Mouse (Mus musculus): ENCODE data around the gene Olfr1377. TPM values are rescaled to one million over a fixed set of nuclear protein-coding genes. Genes with fewer than 3 reads are reported as not detected.
"Not testable (repeated sequence)": the region's sequence is repeated elsewhere in the genome, so short reads cannot be mapped to it uniquely, and the experiment has no call there.

Olfr1377 gene
- polyA plus RNA-seq, 1 experiment from 2014 or later, result not detected

DNA sequence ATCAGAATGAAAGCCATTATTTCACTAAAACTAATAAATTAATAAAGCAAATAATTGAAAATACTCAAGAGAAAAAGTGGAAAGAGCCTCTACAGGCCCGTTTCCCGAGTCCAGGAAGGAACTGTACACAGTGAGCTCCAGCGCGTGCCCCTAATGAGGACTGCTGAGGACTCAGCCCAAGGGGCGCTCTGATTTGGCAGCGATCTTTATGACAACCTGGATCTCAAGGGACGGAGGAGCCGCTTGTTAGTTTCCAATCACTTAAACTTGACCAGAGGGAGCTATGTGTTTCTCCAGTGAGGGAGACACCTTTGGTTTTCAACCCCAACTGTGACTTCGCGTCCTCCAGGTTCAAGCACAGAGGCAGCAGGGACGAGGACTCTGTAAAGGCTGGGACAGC is 15.5 kb upstream of the Olfr1377 start, which contains the start of gene Olfr1378:
Gene Olfr1378, plus strand, starts transcription at position 301 of the 400 bp plus-strand sequence.
- ATAC-seq (ENCODE audit: low read depth), result no peak
- WGBS, result 87% methylated on average over 11 of the region's 11 CpGs
- H3K4me2 ChIP-seq (ENCODE audit: low read depth, low read length), result no peak within 1 kb of the TSS
- no peak within 1 kb of the TSS for H3K4me3 ChIP-seq (ENCODE audit: low read depth, low read length)
- no peaks in the 10 kb centered on the region for H3K9me3 ChIP-seq (ENCODE audit: control insufficient read depth, low read length)
- H3K27me3 ChIP-seq (ENCODE audit: control insufficient read depth, insufficient read depth, low read length), result no peaks in the 10 kb centered on the region
- H3K27ac ChIP-seq (ENCODE audit: low read depth, low read length), result no peak within 1 kb of the TSS
- no peak within 1 kb of the TSS for H3K9ac ChIP-seq (replicated peaks; ENCODE audit: low read depth, low read length)
- H3K4me1 ChIP-seq (ENCODE audit: control insufficient read depth, insufficient read depth, low read length), result no peaks in the 10 kb centered on the region
- no peaks in the 10 kb centered on the region for H3K36me3 ChIP-seq (ENCODE audit: control insufficient read depth, insufficient read depth, low read length)

DNA sequence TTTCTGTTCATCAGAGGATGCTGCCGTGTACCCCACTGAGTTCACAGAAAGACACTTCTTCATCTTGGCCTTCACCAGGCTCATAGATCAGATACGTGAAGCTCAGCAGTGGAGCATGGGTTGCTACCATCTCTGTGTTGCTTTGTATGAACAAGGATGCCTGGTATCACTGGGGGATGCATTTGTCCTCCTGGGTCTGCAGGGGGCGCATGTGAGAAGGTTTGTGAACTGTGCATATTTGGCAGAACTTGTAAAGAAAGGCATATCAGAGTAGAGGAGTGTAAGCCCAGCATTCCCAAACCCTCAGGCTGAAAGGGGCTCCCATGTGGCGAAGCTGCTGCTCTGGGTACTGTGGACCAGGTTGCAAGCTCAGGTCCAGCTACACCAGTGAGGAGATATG is 4.6 kb upstream of the Olfr1377 start:
- no peak overlapping the region for H3K4me2 ChIP-seq (ENCODE audit: low read depth, low read length)
- H3K4me1 ChIP-seq (ENCODE audit: control insufficient read depth, insufficient read depth, low read length), result no peaks in the 10 kb centered on the region
- no peak overlapping the region for H3K4me3 ChIP-seq (ENCODE audit: low read depth, low read length)
- no peaks in the 10 kb centered on the region for H3K36me3 ChIP-seq (ENCODE audit: control insufficient read depth, insufficient read depth, low read length)
- no peak overlapping the region for H3K27ac ChIP-seq (ENCODE audit: low read depth, low read length)
- no peak for ATAC-seq (ENCODE audit: low read depth)
- no peaks in the 10 kb centered on the region for H3K27me3 ChIP-seq (ENCODE audit: control insufficient read depth, insufficient read depth, low read length)
- H3K9ac ChIP-seq (replicated peaks; ENCODE audit: low read depth, low read length), result no peak overlapping the region
- 70% methylated on average over 4 of the region's 4 CpGs for WGBS
- H3K9me3 ChIP-seq (ENCODE audit: control insufficient read depth, low read length), result no peaks in the 10 kb centered on the region

DNA sequence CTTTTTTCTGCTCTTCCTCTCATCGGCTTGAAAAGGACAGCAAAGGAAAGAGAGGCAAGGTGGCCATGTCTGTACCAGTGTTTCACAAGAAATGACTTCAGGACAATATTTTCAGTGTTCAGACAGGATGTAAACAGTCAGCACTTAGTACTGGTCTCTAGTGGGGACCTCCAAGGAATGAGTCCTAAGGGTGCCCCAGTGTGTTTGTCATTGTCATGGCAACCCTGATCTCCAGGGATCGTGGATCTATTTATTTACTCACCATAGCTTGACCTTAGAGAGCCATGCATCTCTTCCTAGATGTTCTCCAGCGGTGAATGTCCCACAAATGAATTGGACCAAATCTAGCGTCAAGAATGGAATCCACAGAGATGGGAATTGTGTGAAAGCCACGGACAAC is 21.5 kb downstream of the Olfr1377 start, which contains the start of gene Olfr51:
Gene Olfr51, plus strand, starts transcription at position 301 of the 400 bp plus-strand sequence.
- Histone ChIP-seq H3K4me1 (ENCODE audit: control insufficient read depth, insufficient read depth, low read length) (no peaks in the 10 kb centered on the region), H3K9me3 (ENCODE audit: control insufficient read depth, low read length) (no peaks in the 10 kb centered on the region), H3K27ac (ENCODE audit: low read depth, low read length) (no peak within 1 kb of the TSS), H3K4me2 (ENCODE audit: low read depth, low read length) (no peak within 1 kb of the TSS), H3K4me3 (ENCODE audit: low read depth, low read length) (no peak within 1 kb of the TSS), H3K27me3 (ENCODE audit: control insufficient read depth, insufficient read depth, low read length) (no peaks in the 10 kb centered on the region), H3K9ac (replicated peaks; ENCODE audit: low read depth, low read length) (no peak within 1 kb of the TSS), H3K36me3 (ENCODE audit: control insufficient read depth, insufficient read depth, low read length) (no peaks in the 10 kb centered on the region)
- ATAC-seq (ENCODE audit: low read depth), result no peak
- WGBS, result 84% methylated on average over 5 of the region's 5 CpGs

DNA sequence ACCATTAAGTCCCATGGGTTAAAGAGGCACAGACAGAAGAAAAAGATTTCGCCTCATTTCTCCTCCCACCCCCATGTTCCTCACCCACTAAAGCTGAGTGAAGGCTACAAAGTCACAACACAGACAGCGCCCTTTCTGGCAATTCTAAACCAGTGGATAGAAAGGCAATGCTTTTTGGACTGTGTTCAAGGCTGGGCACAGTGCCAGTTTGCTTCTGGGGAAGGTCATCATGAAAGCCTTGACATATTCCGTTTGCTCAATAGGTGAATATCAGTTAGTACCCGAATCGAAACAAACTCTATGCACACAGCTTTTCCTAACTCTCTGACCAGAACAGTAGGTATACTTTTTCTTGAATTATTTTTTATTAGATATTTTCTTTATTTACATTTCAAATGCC is 30.1 kb downstream of the Olfr1377 start:
- H3K4me3 ChIP-seq (ENCODE audit: low read depth, low read length), result no peak overlapping the region
- 66% methylated on average over 5 of the region's 5 CpGs for WGBS
- no peaks in the 10 kb centered on the region for H3K36me3 ChIP-seq (ENCODE audit: control insufficient read depth, insufficient read depth, low read length)
- no peaks in the 10 kb centered on the region for H3K4me1 ChIP-seq (ENCODE audit: control insufficient read depth, insufficient read depth, low read length)
- H3K27ac ChIP-seq (ENCODE audit: low read depth, low read length), result no peak overlapping the region
- H3K27me3 ChIP-seq (ENCODE audit: control insufficient read depth, insufficient read depth, low read length), result no peaks in the 10 kb centered on the region
- no peak for ATAC-seq (ENCODE audit: low read depth)
- no peak overlapping the region for H3K4me2 ChIP-seq (ENCODE audit: low read depth, low read length)
- no peak overlapping the region for H3K9ac ChIP-seq (replicated peaks; ENCODE audit: low read depth, low read length)
- H3K9me3 ChIP-seq (ENCODE audit: control insufficient read depth, low read length), result no peaks in the 10 kb centered on the region

DNA sequence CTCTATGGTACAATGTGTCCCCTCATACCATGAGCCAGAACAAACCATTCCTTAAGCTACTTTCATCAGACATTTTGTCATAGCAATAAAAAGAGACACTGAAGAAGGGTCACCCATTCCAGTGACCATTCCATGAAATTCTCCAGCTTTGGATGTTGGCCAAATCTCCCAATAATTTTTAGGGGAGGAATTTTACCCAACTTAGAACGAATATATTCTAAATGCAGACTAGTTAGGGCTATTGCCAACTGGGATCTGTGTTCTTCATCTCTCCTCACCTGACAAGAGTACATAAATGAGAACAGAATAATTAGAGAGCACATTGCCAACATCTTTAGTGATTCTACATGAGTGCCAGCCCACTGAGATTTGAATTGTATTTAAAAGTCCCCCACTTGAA is 32.2 kb downstream of the Olfr1377 start, which contains the start of gene Olfr54:
Gene Olfr54, plus strand, starts transcription at position 301 of the 400 bp plus-strand sequence.
- 79% methylated on average over 1 of the region's 1 CpGs for WGBS
- H3K9ac ChIP-seq (replicated peaks; ENCODE audit: low read depth, low read length), result no peak within 1 kb of the TSS
- ATAC-seq (ENCODE audit: low read depth), result no peak
- no peak within 1 kb of the TSS for H3K4me2 ChIP-seq (ENCODE audit: low read depth, low read length)
- H3K9me3 ChIP-seq (ENCODE audit: control insufficient read depth, low read length), result no peaks in the 10 kb centered on the region
- H3K4me1 ChIP-seq (ENCODE audit: control insufficient read depth, insufficient read depth, low read length), result no peaks in the 10 kb centered on the region
- no peak within 1 kb of the TSS for H3K4me3 ChIP-seq (ENCODE audit: low read depth, low read length)
- no peaks in the 10 kb centered on the region for H3K27me3 ChIP-seq (ENCODE audit: control insufficient read depth, insufficient read depth, low read length)
- no peaks in the 10 kb centered on the region for H3K36me3 ChIP-seq (ENCODE audit: control insufficient read depth, insufficient read depth, low read length)
- no peak within 1 kb of the TSS for H3K27ac ChIP-seq (ENCODE audit: low read depth, low read length)

DNA sequence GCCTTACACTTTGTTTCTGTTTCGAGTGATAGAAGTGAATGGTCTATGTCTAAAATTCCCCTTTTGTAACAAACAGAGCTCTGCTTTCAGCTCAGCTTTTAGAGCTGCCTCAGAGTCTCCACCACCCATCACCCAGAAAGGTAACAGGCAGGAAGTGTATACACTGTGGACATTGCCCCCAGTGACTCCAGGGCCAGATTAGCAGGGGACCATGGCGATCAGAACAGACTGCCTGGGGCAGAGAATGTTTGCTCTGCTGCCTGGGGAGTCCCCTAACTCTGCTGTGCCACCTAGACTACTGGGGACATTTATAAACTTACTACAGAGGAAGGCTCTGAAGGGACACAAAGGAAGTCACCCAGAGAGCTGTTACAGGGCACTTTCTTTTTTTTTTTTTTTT is 34.6 kb downstream of the Olfr1377 start:
- Histone ChIP-seq H3K27ac (ENCODE audit: low read depth, low read length) (no peak overlapping the region), H3K27me3 (ENCODE audit: control insufficient read depth, insufficient read depth, low read length) (no peaks in the 10 kb centered on the region), H3K4me1 (ENCODE audit: control insufficient read depth, insufficient read depth, low read length) (no peaks in the 10 kb centered on the region), H3K4me3 (ENCODE audit: low read depth, low read length) (no peak overlapping the region), H3K9me3 (ENCODE audit: control insufficient read depth, low read length) (no peaks in the 10 kb centered on the region), H3K36me3 (ENCODE audit: control insufficient read depth, insufficient read depth, low read length) (no peaks in the 10 kb centered on the region), H3K9ac (replicated peaks; ENCODE audit: low read depth, low read length) (no peak overlapping the region), H3K4me2 (ENCODE audit: low read depth, low read length) (no peak overlapping the region)
- ATAC-seq (ENCODE audit: low read depth), result no peak
- WGBS, result 50% methylated on average over 2 of the region's 2 CpGs

DNA sequence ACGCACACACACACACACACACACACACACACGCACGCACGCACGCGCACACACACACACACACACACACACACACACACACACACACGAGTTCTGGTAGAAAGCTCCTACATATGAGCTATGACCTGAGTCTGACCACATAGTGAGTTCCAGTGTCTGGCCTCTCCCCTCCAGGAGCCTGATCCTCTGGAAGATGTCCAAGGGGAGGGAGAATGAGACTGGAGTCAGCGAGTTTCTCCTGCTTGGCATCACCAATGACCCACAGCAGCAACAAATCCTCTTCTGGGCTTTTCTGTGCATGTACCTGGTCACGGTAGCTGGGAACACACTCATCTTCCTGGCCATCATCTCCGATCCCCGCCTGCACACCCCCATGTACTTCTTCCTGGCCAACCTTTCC is 45.0 kb downstream of the Olfr1377 start:
- not testable (repeated sequence) for H3K27ac ChIP-seq (ENCODE audit: low read depth, low read length)

DNA sequence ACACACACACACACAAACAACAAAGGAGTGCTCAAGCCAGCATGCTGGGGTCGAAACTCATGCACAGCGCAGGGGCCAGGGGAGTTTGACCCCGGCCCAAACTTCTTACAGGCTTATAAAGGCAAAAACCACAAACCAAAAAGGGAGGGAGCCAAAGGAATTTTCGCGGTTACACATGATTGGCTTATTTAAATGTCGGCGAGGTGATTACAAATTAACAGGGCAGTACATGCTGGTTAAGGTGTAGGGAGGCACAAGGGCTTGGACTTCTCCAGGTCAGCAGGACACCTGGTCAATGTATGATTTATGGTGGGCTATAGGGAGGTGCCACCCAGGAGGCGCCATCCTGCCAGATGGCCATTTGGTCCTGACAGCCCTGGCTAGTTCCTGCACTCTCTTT is 47.6 kb downstream of the Olfr1377 start:
- H3K9me3 ChIP-seq (ENCODE audit: control insufficient read depth, low read length); H3K4me2 ChIP-seq (ENCODE audit: low read depth, low read length); H3K27ac ChIP-seq (ENCODE audit: low read depth, low read length); ATAC-seq (ENCODE audit: low read depth); H3K36me3 ChIP-seq (ENCODE audit: control insufficient read depth, insufficient read depth, low read length); H3K4me1 ChIP-seq (ENCODE audit: control insufficient read depth, insufficient read depth, low read length); H3K27me3 ChIP-seq (ENCODE audit: control insufficient read depth, insufficient read depth, low read length); H3K9ac ChIP-seq (replicated peaks; ENCODE audit: low read depth, low read length); H3K4me3 ChIP-seq (ENCODE audit: low read depth, low read length): not testable (repeated sequence)
- WGBS, result 72% methylated on average over 8 of the region's 8 CpGs

More for the DNA sequence above, 45.0 kb downstream of the Olfr1377 start:
- H3K27me3 ChIP-seq (ENCODE audit: control insufficient read depth, insufficient read depth, low read length); H3K9ac ChIP-seq (replicated peaks; ENCODE audit: low read depth, low read length); H3K36me3 ChIP-seq (ENCODE audit: control insufficient read depth, insufficient read depth, low read length); H3K9me3 ChIP-seq (ENCODE audit: control insufficient read depth, low read length); H3K4me1 ChIP-seq (ENCODE audit: control insufficient read depth, insufficient read depth, low read length); H3K4me3 ChIP-seq (ENCODE audit: low read depth, low read length); ATAC-seq (ENCODE audit: low read depth); H3K4me2 ChIP-seq (ENCODE audit: low read depth, low read length): not testable (repeated sequence)
- WGBS, result 91% methylated on average over 11 of the region's 11 CpGs

DNA sequence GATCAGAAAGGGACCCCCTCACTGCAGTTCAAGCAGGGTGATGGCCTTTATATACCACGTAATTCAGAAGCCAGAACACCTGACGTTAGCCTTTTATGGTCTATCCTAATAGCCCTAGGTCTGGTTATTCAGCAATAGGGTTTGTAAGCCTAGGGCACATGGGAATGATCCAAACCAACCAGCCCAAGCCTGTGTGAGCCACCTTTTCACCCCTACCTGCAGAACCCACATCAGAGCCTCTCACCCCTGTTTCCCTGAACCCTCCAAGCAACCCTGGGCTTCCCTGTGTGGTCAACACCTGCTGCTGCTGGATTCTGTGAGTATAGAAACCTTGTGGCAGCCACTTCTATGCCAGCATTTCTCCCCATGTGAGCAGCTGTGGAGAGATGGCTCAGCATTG is 48.5 kb downstream of the Olfr1377 start:
- H3K27me3 ChIP-seq (ENCODE audit: control insufficient read depth, insufficient read depth, low read length), result no peaks in the 10 kb centered on the region
- no peaks in the 10 kb centered on the region for H3K9me3 ChIP-seq (ENCODE audit: control insufficient read depth, low read length)
- H3K36me3 ChIP-seq (ENCODE audit: control insufficient read depth, insufficient read depth, low read length), result no peaks in the 10 kb centered on the region
- no peak overlapping the region for H3K4me2 ChIP-seq (ENCODE audit: low read depth, low read length)
- H3K27ac ChIP-seq (ENCODE audit: low read depth, low read length), result no peak overlapping the region
- ATAC-seq (ENCODE audit: low read depth), result no peak
- H3K4me3 ChIP-seq (ENCODE audit: low read depth, low read length), result no peak overlapping the region
- no peak overlapping the region for H3K9ac ChIP-seq (replicated peaks; ENCODE audit: low read depth, low read length)
- 50% methylated on average over 2 of the region's 2 CpGs for WGBS
- H3K4me1 ChIP-seq (ENCODE audit: control insufficient read depth, insufficient read depth, low read length), result no peaks in the 10 kb centered on the region
